ENCODE assay signal across 11 mouse cellular contexts in the genomic region with DNA sequence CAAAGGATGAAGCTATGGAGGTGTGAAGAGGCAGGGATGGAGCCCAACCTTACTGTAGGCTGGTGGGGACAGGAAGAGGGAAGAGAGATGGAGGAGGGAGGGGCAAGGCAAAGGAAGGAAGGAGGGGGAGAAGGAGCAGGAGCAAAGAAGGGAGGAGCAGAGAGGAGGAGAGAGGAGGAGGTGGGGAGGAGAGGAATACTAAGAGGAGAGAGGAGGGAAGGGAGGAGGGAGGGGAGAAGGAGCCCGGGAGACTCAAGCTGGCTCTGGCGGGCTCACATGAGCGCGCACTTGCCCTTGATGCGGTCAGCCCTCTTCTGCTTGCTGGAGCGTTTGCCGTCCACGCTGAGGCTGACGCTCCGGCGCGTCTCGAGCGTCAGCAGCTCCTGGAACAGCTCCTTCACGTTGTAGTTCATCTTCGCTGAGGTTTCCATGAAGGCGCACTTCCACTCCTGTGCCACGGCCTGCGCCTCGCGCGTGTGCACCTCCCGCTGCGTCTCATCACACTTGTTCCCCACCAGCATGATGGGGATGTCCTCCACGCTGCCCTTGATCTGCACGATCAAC. TPM values are rescaled to one million over a fixed set of nuclear protein-coding genes. Genes with fewer than 3 reads are reported as not detected.
DNase-seq lines count a peak whose midpoint lies in the region; ATAC-seq and TF ChIP-seq lines count a peak whose summit lies in the region.
"Had no signal": no experiment of that assay in that cellular context is flagged by ENCODE, and none has a peak within 500 bp of the region (broad histone marks: within the 10 kb centered on the region; RNA-seq: fewer than 3 reads in every experiment).

No protein-coding gene starts in this region.

- WGBS in forebrain, embryonic 15.5 days = 17% methylated on average over 26 of the region's 26 CpGs
- WGBS in forebrain, embryonic 14.5 days = 19% methylated on average over 26 of the region's 26 CpGs
- 16% methylated on average over 25 of the region's 26 CpGs for WGBS in forebrain, embryonic 16.5 days
- WGBS in neural tube, embryonic 13.5 days = 19% methylated on average over 26 of the region's 26 CpGs

- no peak for DNase-seq in forebrain, embryonic 14.5 days (ENCODE audit: low spot score)
- DNase-seq in left cerebral cortex, adult 2 months (ENCODE audit: extremely low spot score in 1 of 2, low spot score in 2 of 2) = no peak
- DNase-seq in left cerebral cortex, postnatal 4 days = no peak
- no peak for DNase-seq in thymus, postnatal 0 days (ENCODE audit: low spot score)
- DNase-seq in cerebellum, postnatal 14 days = no peak
- DNase-seq: adrenal gland, postnatal 25 days; gastrocnemius, postnatal 10 days; kidney, postnatal 14 days had no signal

- H3K4me2 ChIP-seq in forebrain, embryonic 15.5 days (replicated peaks) = peak overlapping the region; percentile 11
- H3K4me2 ChIP-seq in forebrain, embryonic 14.5 days (ENCODE audit: low read length) = no peak overlapping the region
- peak overlapping the region; percentile 21 for H3K4me2 ChIP-seq in forebrain, embryonic 16.5 days (ENCODE audit: low read length)
- H3K4me2 ChIP-seq in neural tube, embryonic 13.5 days = peak overlapping the region; percentile 28

- peaks cover 19% of the 10 kb centered on the region for H3K4me1 ChIP-seq in forebrain, embryonic 15.5 days
- 0 out of 2 replicates have a peak, but pooled peaks cover 8% of the 10 kb centered on the region for H3K4me1 ChIP-seq in forebrain, embryonic 14.5 days (ENCODE audit: control insufficient read depth, insufficient read depth, low read length)
- peaks cover 13% of the 10 kb centered on the region for H3K4me1 ChIP-seq in forebrain, embryonic 16.5 days (replicated peaks; ENCODE audit: control insufficient read depth, insufficient read depth, low read length)
- peaks cover 29% of the 10 kb centered on the region for H3K4me1 ChIP-seq in neural tube, embryonic 13.5 days (replicated peaks)

- 0 out of 2 replicates have a peak, but pooled peaks cover 3% of the 10 kb centered on the region for H3K27me3 ChIP-seq in forebrain, embryonic 15.5 days
- H3K27me3 ChIP-seq in forebrain, embryonic 14.5 days (replicated peaks; ENCODE audit: control insufficient read depth, insufficient read depth, low read length) = no peaks in the 10 kb centered on the region; the same call in 1 of the 2 replicates
- H3K27me3 ChIP-seq in forebrain, embryonic 16.5 days (replicated peaks; ENCODE audit: control insufficient read depth, insufficient read depth, low read length) = no peaks in the 10 kb centered on the region; the same call in 1 of the 2 replicates
- peaks cover 39% of the 10 kb centered on the region for H3K27me3 ChIP-seq in neural tube, embryonic 13.5 days

- H3K36me3 ChIP-seq in forebrain, embryonic 15.5 days = no peaks in the 10 kb centered on the region
- no peaks in the 10 kb centered on the region for H3K36me3 ChIP-seq in forebrain, embryonic 14.5 days (ENCODE audit: control insufficient read depth, insufficient read depth, low read length)
- no peaks in the 10 kb centered on the region for H3K36me3 ChIP-seq in forebrain, embryonic 16.5 days (ENCODE audit: control insufficient read depth, insufficient read depth)
- no peaks in the 10 kb centered on the region for H3K36me3 ChIP-seq in neural tube, embryonic 13.5 days

- no peak for ATAC-seq in forebrain, embryonic 15.5 days (replicated peaks)
- ATAC-seq in forebrain, embryonic 14.5 days = no peak
- ATAC-seq in forebrain, embryonic 16.5 days = peak; percentile 26; the same call in 1 of the 2 replicates
- no peak for ATAC-seq in neural tube, embryonic 13.5 days (ENCODE audit: low read depth)

- no peaks in the 10 kb centered on the region for H3K9me3 ChIP-seq in forebrain, embryonic 15.5 days
- no peaks in the 10 kb centered on the region for H3K9me3 ChIP-seq in forebrain, embryonic 14.5 days (replicated peaks; ENCODE audit: control insufficient read depth, low read length)
- no peaks in the 10 kb centered on the region for H3K9me3 ChIP-seq in forebrain, embryonic 16.5 days (ENCODE audit: control insufficient read depth, low read length)
- H3K9me3 ChIP-seq in neural tube, embryonic 13.5 days = no peaks in the 10 kb centered on the region

- no peak for TF ChIP-seq CTCF in left cerebral cortex, adult 2 months (IDR thresholded peaks at IDR 0.05)

- H3K27ac ChIP-seq in forebrain, embryonic 15.5 days (replicated peaks) = no peak overlapping the region
- no peak overlapping the region for H3K27ac ChIP-seq in forebrain, embryonic 14.5 days (ENCODE audit: low read depth, low read length)
- peak overlapping the region; percentile 55 for H3K27ac ChIP-seq in left cerebral cortex, adult 2 months
- no peak overlapping the region for H3K27ac ChIP-seq in forebrain, embryonic 16.5 days (ENCODE audit: low read length)
- no peak overlapping the region for H3K27ac ChIP-seq in neural tube, embryonic 13.5 days (replicated peaks)

- intact Hi-C loops in left cerebral cortex, adult 2 months (cut with DNase I) = no loop called here
- intact Hi-C loops in left cerebral cortex, postnatal 4 days (cut with DNase I) = no loop called here

- no peak overlapping the region for H3K4me3 ChIP-seq in forebrain, embryonic 15.5 days
- H3K4me3 ChIP-seq in forebrain, embryonic 14.5 days (ENCODE audit: low read depth, low read length) = no peak overlapping the region
- peak overlapping the region; percentile 17; the same call in 1 of the 2 replicates for H3K4me3 ChIP-seq in left cerebral cortex, adult 2 months
- peak overlapping the region; percentile 7 for H3K4me3 ChIP-seq in forebrain, embryonic 16.5 days (replicated peaks; ENCODE audit: low read length)
- no peak overlapping the region for H3K4me3 ChIP-seq in neural tube, embryonic 13.5 days

- H3K9ac ChIP-seq in forebrain, embryonic 15.5 days (replicated peaks) = peak overlapping the region; percentile 13; the same call in 1 of the 2 replicates
- no peak overlapping the region for H3K9ac ChIP-seq in forebrain, embryonic 14.5 days (ENCODE audit: low read length)
- H3K9ac ChIP-seq in forebrain, embryonic 16.5 days (replicated peaks; ENCODE audit: low read depth, low read length) = 0 out of 2 replicates have a peak overlapping the region, but pooled peaks have one; percentile 33
- H3K9ac ChIP-seq in neural tube, embryonic 13.5 days = peak overlapping the region; percentile 34; the same call in 1 of the 2 replicates

RNA-seq across cellular contexts. Expression of a gene that starts 3.8 kb away (rescaled TPM):
- 32.6 and 36.0 TPM in 2 replicates for polyA plus RNA-seq in forebrain, embryonic 15.5 days (2015; fragmentation: Nextera tagmentation; extraction: Ambion mirVana)
- 19.0 and 21.0 TPM in 2 replicates for polyA plus RNA-seq in forebrain, embryonic 14.5 days (2014; fragmentation: Nextera tagmentation; extraction: Ambion mirVana)
- total RNA-seq in left cerebral cortex, adult 2 months (2021) = 100 to 1,000 TPM; 100 to 116 TPM
- 100 to 1,000 TPM; 104 to 111 TPM for total RNA-seq in left cerebral cortex, postnatal 4 days (2021)
- polyA plus RNA-seq in forebrain, embryonic 16.5 days (2015; fragmentation: Nextera tagmentation; extraction: Ambion mirVana) = 37.6 and 45.4 TPM in 2 replicates
- polyA plus RNA-seq in neural tube, embryonic 13.5 days (2015; fragmentation: Nextera tagmentation; extraction: Ambion mirVana) = 38.1 and 38.7 TPM in 2 replicates
- polyA plus RNA-seq in thymus, postnatal 0 days (2015; fragmentation: Nextera tagmentation; extraction: Ambion mirVana) = 0.04 TPM in 1 of 2 replicates, not detected in the other

RNA-seq across cellular contexts. Expression of a gene that starts 6.9 kb away (rescaled TPM):
- 30.8 and 32.1 TPM in 2 replicates for polyA plus RNA-seq in forebrain, embryonic 15.5 days (2015; fragmentation: Nextera tagmentation; extraction: Ambion mirVana)
- 15.3 and 20.8 TPM in 2 replicates for polyA plus RNA-seq in forebrain, embryonic 14.5 days (2014; fragmentation: Nextera tagmentation; extraction: Ambion mirVana)
- 100 to 1,000 TPM in 1 of 2 experiments, 10 to 100 TPM in 1; 66.6 to 111 TPM for total RNA-seq in left cerebral cortex, adult 2 months (2021)
- 100 to 1,000 TPM in 1 of 2 experiments, 10 to 100 TPM in 1; 96.7 to 106 TPM for total RNA-seq in left cerebral cortex, postnatal 4 days (2021)
- 41.0 and 47.4 TPM in 2 replicates for polyA plus RNA-seq in forebrain, embryonic 16.5 days (2015; fragmentation: Nextera tagmentation; extraction: Ambion mirVana)
- polyA plus RNA-seq in neural tube, embryonic 13.5 days (2015; fragmentation: Nextera tagmentation; extraction: Ambion mirVana) = 16.2 and 17.4 TPM in 2 replicates
- 1.5 and 1.8 TPM in 2 replicates for polyA plus RNA-seq in thymus, postnatal 0 days (2015; fragmentation: Nextera tagmentation; extraction: Ambion mirVana)

RNA-seq across cellular contexts. Expression of a gene that starts 15.6 kb away (rescaled TPM):
- polyA plus RNA-seq in forebrain, embryonic 15.5 days (2015; fragmentation: Nextera tagmentation; extraction: Ambion mirVana) = 46.3 TPM in 2 replicates
- 20.7 and 26.9 TPM in 2 replicates for polyA plus RNA-seq in forebrain, embryonic 14.5 days (2014; fragmentation: Nextera tagmentation; extraction: Ambion mirVana)
- total RNA-seq in left cerebral cortex, adult 2 months (2021) = 10 to 100 TPM; 61.3 to 62.5 TPM
- total RNA-seq in left cerebral cortex, postnatal 4 days (2021) = 10 to 100 TPM; 57.8 to 59.8 TPM
- polyA plus RNA-seq in forebrain, embryonic 16.5 days (2015; fragmentation: Nextera tagmentation; extraction: Ambion mirVana) = 48.1 and 54.0 TPM in 2 replicates
- polyA plus RNA-seq in neural tube, embryonic 13.5 days (2015; fragmentation: Nextera tagmentation; extraction: Ambion mirVana) = 40.9 and 44.2 TPM in 2 replicates
- 16.0 and 16.8 TPM in 2 replicates for polyA plus RNA-seq in thymus, postnatal 0 days (2015; fragmentation: Nextera tagmentation; extraction: Ambion mirVana)

RNA-seq across cellular contexts. Expression of a gene that starts 38.4 kb away (rescaled TPM):
- polyA plus RNA-seq in forebrain, embryonic 15.5 days (2015; fragmentation: Nextera tagmentation; extraction: Ambion mirVana) = 316 and 320 TPM in 2 replicates
- polyA plus RNA-seq in forebrain, embryonic 14.5 days (2014; fragmentation: Nextera tagmentation; extraction: Ambion mirVana) = 304 and 312 TPM in 2 replicates
- total RNA-seq in left cerebral cortex, adult 2 months (2021) = 100 to 1,000 TPM; 171 to 173 TPM
- 100 to 1,000 TPM; 193 to 199 TPM for total RNA-seq in left cerebral cortex, postnatal 4 days (2021)
- 325 and 344 TPM in 2 replicates for polyA plus RNA-seq in forebrain, embryonic 16.5 days (2015; fragmentation: Nextera tagmentation; extraction: Ambion mirVana)
- polyA plus RNA-seq in neural tube, embryonic 13.5 days (2015; fragmentation: Nextera tagmentation; extraction: Ambion mirVana) = 283 and 286 TPM in 2 replicates
- 120 and 127 TPM in 2 replicates for polyA plus RNA-seq in thymus, postnatal 0 days (2015; fragmentation: Nextera tagmentation; extraction: Ambion mirVana)

RNA-seq across cellular contexts. Expression of a gene that starts 48.2 kb away (rescaled TPM):
- polyA plus RNA-seq in forebrain, embryonic 15.5 days (2015; fragmentation: Nextera tagmentation; extraction: Ambion mirVana) = 60.0 and 61.7 TPM in 2 replicates
- 38.9 and 45.6 TPM in 2 replicates for polyA plus RNA-seq in forebrain, embryonic 14.5 days (2014; fragmentation: Nextera tagmentation; extraction: Ambion mirVana)
- total RNA-seq in left cerebral cortex, adult 2 months (2021) = 10 to 100 TPM; 51.0 to 51.1 TPM
- total RNA-seq in left cerebral cortex, postnatal 4 days (2021) = 10 to 100 TPM; 53.6 to 56.5 TPM
- polyA plus RNA-seq in forebrain, embryonic 16.5 days (2015; fragmentation: Nextera tagmentation; extraction: Ambion mirVana) = 69.4 and 70.4 TPM in 2 replicates
- 47.4 and 48.4 TPM in 2 replicates for polyA plus RNA-seq in neural tube, embryonic 13.5 days (2015; fragmentation: Nextera tagmentation; extraction: Ambion mirVana)
- polyA plus RNA-seq in thymus, postnatal 0 days (2015; fragmentation: Nextera tagmentation; extraction: Ambion mirVana) = 20.1 and 25.8 TPM in 2 replicates

Comparison
In these comparisons a context has a peak if more than half of its experiments do, and no peak if none do; other contexts are left out.
1. H3K4me3 ChIP-seq: peak in left cerebral cortex, adult 2 months (single experiment) and forebrain, embryonic 16.5 days (single experiment); none in forebrain, embryonic 15.5 days (single experiment), forebrain, embryonic 14.5 days (single experiment) and neural tube, embryonic 13.5 days (single experiment).
2. RNA of a gene that starts 3.8 kb away (polyA plus RNA-seq): 37.6 to 45.4 TPM in forebrain, embryonic 16.5 days, 38.1 to 38.7 TPM in neural tube, embryonic 13.5 days, 32.6 to 36.0 TPM in forebrain, embryonic 15.5 days and 19.0 to 21.0 TPM in forebrain, embryonic 14.5 days; 0.04 TPM in thymus, postnatal 0 days; every median in the first group is over 10 times any median in the second.